Mouse (Mus musculus) G1E (cell line): Measurements from ENCODE around the gene Smim4.

Source experiments
- CTCF ChIP-seq: IDR thresholded peaks from 2 replicates; pipeline ENCODE4 v1.5.1; 2012; ENCODE audit warnings: low read depth, low read length, inconsistent platforms, mixed read lengths
- GATA2 ChIP-seq: IDR thresholded peaks from 2 replicates; pipeline ENCODE4 v1.6.1; 2012; ENCODE audit warnings: low read depth, low read length, inconsistent platforms, borderline replicate concordance
- TAL1 ChIP-seq: conservative IDR thresholded peaks from 2 replicates; pipeline ENCODE4 v1.6.1; 2012; ENCODE audit warnings: low read depth, low read length, inconsistent platforms, mixed read lengths

DNA sequence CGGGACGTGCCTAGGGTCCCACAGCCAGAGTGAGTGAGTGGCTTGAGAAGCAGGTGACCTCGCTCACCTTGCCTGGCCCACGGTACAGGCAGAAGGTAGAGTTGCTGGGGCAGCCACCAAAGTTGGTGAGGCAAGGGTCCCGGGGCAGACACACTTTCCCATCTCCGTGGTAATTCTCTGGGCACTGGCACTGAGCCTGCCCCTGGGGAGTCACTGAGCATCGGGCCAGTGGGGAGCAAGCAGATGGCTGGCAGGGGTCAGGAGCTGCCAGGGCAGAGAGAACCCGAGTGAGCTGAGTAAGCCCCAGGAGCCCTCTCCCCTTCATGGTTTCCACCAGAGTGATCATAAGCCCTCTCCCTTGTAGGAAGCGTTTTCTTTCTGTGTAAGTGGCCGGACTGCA is 32.9 kb upstream of the Smim4 start:
- TF ChIP-seq CTCF (no peak), TAL1 (no peak), GATA2 (no peak)
